Mouse (Mus musculus): Measurements from ENCODE around the gene Gabpb2.

Gabpb2 gene

DNA sequence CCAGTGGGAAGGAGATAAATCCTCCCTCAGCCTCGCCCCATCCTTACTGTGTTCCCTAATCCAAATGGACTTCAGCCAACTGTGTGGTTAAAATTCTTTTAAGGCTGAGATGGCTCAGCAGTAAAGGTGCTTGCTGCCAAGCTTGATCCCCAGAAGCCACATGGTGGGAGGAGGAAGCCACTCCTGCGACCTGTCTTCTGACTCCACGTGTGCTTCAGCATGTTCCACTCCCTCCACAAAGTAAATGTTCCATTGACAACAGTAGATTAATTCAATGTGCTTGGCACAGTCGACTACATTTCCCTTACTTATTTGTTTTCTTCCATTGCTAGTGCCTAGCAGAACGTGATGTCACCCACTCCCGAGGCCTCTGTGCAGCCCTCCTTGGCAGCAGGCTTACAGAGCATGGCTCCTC is 23.0 kb downstream of the Gabpb2 start:
- DNase-seq (ENCODE audit: low spot score), result no peak

DNA sequence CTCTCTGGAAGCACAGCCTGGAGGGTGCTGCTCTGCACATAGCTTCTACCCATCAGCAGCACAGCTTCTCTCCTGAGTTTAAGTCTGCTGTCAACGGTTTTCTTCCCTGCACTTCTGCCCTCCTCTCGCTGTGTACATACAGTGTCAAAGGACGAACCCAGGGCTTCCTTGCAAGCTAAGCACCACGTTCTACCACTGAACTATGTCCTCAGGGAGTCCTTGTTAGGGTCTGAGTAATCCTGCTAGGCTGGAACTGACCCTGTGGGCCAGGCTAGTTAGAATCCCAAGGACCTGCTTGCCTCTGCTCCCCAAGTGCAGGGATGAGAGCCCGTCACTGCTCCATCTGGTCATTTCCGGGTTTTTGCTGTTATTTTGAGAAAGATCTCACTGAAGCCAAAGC is 30.8 kb downstream of the Gabpb2 start:
- DNase-seq (ENCODE audit: low spot score), result no peak

DNA sequence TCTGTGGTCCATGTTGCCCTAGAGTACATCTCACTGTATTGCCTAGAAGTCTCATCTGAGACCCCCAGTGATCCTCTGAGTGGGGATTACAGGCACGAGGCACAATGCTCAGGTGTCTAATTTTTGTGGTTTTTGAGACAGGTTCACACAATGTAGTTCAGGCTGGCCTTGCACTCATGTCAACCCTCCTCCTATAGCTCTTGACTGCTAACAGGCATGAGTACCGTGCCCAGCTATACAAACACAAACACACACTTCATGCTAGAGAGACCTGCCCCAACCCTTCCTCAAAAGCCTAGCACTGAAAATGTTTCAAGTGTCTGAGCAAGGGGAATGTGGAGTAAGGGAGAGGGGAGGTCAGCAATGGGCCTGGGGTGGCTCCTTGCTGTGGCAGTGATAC is 31.6 kb downstream of the Gabpb2 start:
- DNase-seq (ENCODE audit: low spot score), result no peak

DNA sequence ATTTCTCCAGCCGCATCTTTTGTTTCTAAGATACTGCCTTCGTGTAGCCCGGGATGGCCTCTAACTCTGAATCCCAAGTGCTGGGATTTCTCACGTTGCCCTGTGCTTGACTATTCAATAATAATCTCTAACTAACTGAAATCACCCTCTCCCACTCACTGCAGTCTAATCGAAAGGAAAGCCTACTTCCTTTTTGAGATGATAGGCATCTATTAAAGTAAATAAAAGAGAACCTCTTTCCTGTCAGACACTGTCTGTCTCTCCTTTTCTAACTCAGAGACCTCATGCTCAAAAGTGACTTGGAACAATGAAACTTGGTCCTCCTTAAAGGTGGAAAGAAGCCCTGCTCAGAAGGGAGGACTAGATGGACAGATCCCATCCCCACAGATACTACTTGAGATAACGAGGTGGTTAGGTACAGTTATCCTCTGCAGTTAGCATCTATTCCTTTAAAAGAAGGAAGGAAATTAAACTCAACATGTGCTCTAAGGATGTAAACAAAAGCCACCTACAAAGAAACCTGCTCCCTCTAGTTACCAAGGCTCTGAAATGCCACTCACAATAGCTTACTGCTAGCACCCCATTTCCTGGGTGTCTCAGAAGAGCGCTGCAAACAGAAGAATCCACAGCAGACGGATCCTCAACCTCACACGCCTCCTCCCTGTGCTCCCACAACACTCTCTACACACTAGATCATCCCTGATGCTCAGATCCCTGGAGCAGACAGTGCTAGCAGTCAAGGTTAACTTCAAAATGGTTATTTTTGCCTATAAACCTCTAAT is 32.7 kb downstream of the Gabpb2 start:
- no peak for DNase-seq (ENCODE audit: low spot score)

DNA sequence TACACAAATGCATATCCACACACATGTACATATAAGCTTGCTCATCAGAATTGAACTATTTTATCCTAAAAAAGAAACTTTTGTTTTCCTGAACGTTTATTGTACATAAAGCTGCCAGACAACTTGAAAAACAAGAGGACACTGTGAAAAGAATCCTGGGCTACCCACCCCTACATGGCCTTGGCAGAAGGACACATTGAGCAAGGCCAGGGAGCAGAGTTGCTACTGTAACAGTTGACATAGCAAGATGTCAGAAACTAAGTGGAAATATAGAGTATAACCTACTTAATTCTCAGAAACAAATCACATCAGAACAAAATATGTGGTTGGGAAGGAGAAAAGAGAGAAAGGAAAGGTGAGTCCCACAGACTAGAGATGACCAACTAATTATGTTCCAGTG is 35.9 kb downstream of the Gabpb2 start:
- DNase-seq (ENCODE audit: low spot score), result no peak

DNA sequence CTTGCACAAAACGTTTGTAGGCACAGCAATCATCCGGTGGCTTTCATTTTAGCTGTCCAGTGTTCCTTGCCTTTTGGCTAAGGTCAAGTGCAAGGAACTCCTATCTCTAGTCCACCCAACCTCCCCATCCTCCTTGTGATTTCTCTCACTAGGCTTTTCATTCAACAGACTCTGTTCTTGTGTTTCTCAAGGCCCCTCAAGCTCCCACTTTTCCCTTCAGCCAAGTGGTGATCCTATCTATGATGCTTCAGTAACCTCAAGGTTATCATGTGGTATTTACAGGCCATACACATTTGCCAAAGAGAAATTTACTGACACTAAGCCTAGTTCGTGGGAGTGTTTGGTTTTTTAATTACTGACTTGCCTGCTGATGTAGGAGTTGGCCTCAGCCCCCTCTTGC is 37.8 kb downstream of the Gabpb2 start:
- no peak for DNase-seq (ENCODE audit: low spot score)

DNA sequence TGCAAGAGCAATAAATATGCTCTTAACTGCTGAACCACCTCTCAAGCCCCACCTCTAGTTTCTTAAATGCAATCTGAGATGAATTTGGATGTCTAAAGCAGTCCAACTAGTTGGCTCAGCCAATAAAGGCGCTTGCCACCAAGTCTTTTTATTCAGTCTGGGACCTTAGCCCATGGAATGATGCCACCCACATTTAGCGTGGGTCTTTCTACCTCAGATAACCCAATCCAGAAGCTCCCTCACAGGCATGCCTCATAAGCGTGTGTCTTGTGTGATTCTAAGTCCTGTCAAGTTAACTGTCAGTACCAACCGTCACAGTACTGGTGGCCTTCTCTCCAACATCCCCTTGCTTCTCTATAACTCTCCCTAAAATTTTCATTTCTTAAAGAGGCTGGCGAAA is 38.8 kb downstream of the Gabpb2 start:
- no peak for DNase-seq (ENCODE audit: low spot score)

DNA sequence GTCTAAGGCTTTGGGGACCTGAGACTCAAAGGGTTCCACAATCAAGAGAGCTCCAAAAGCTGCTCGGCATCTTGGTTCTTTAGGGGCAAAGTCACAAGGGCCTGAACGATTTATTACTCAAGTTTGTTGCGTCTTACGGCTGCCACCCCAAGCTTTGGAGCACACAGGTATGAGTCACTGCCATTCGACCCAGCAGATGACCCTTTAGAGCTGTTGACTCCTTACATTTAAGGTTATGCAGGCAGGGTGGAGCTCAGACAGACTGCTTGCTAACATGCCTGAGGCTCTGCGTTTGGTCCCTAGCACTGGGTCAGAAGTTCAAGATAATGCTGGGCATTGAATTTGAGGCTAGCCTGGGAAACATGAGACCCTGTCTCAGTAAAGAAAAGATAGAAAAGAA is 40.1 kb downstream of the Gabpb2 start:
- DNase-seq (ENCODE audit: low spot score), result no peak

DNA sequence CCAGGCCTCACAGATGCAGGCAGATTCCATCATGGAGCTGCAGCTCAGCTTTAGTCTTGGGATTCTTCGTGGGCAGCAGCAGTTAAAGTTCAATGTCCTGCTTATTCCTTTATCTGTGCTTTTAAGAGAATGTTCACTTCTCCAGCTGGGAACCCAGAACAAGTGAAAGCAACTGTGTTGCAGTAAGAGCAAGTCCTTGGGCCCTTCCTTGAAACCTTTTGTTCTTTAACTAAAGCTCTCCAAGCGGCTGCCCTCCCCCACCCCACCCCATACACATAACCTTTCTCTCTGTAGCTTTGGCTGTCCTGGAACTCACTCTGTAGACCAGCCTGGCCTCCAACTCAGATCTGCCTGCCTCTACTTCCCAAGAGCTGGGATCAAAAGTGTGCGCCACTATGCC is 41.2 kb downstream of the Gabpb2 start:
- no peak for DNase-seq (ENCODE audit: low spot score)

DNA sequence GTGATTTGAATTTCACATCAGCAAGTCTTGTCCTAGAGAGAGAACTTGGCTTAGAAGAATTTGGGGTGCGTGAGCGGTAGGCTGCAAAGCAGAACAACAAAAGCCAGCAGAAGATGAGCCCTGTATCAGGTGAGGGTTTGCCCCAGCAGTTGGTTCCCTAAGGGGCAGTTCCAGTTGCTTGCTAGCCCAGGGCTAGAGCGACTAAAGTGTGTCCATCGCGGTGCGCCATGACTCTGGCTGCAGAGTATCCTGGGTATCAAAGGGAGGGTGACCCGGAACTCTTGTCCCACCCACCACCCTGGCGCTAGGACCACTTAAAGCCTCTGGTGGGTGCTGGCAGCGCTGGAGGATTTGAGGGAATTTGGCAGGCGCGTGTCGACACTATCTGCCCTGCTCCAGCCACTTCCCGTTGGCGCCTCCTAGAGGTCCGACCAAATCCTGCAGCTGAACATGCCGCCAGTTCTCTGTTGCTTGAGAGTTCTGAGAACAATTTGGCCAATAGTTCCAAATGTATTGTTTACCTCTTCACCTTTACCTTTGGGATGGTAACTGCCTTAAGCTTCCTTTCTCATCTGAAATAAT is 43.6 kb downstream of the Gabpb2 start:
- DNase-seq (ENCODE audit: low spot score), result peak; percentile 75

DNA sequence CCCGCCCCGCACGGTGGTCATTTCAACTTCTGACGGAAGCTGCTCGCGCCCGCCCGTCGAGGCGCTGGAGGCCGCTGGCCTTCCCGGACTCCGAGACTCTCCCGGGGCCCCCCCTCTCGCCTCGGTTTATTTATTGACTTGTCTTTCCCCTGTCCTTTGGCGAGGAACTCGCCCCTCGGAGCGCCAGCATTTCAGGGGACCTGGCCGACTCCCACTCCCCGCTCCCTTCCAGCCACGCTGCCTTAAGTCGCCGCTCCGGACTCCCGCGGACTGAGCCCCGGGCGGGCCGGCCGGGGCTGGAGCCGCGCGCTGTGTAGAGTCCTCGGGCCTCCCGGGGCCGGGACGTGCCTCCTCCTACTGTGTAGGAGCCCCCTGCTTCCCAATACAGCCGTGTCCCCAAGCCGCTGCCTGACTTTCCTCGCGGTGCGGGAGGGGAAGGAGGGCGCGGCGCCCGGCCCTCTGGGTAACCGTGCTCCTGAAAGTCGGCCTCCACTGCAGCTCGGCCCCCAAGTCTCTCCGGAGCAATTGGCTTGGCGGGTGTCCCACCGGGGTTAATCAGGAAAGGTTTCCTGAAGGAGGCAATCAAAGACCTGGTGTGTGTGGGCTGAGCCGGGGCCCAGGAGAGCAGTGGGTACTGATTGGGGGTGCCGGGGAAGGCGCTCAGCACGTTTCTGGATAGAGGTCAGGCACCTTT is 44.3 kb downstream of the Gabpb2 start:
- no peak for DNase-seq (ENCODE audit: low spot score)

DNA sequence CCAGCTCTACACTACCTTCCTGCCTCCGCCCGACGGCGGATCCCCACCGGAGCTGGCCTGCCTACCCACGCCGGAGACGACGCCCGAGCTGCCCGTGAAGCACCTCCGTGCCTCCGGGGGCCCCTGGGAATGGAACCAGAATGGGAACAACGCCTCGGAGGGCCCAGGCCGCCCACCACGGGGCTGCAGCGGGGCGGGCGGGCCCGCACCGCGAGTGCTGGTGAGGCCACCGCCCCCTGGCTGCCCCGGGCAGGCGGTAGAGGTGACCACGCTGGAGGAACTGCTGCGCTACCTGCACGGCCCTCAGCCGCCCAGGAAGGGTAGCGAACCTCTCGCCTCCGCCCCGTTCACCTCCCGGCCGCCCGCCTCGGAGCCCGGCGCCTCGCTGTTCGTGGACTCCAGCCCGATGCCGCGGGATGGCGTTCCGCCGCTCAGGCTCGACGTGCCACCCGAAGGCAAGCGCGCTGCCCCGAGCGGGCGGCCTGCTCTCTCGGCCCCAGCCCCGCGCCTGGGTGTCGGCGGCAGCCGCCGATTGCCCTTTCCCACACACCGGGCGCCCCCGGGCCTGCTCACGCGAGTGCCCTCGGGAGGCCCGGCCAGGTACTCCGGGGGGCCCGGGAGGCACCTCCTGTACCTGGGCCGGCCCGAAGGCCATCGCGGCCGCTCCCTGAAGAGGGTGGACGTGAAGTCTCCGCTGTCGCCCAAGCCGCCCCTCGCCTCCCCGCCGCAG is 45.0 kb downstream of the Gabpb2 start:
- DNase-seq (ENCODE audit: low spot score), result no peak

DNA sequence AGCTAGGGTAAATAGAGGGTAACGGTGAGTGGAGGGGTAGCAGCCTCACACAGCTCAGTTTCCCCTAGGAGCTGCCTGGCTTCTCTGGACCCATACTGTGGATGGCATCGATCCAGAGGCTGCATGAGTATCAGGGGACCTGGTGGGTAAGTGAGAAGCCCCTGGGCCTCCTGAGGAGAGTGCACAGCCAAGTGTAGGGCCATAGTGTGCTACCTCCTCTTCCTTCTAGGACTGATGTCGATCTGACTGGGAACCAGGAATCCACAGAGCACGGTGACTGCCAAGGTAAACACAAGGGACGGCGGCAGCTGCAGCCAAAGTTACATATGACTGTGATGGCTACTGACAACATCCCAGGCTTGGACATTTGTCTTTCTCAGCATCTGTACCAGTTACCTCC is 46.6 kb downstream of the Gabpb2 start:
- no peak for DNase-seq (ENCODE audit: low spot score)

DNA sequence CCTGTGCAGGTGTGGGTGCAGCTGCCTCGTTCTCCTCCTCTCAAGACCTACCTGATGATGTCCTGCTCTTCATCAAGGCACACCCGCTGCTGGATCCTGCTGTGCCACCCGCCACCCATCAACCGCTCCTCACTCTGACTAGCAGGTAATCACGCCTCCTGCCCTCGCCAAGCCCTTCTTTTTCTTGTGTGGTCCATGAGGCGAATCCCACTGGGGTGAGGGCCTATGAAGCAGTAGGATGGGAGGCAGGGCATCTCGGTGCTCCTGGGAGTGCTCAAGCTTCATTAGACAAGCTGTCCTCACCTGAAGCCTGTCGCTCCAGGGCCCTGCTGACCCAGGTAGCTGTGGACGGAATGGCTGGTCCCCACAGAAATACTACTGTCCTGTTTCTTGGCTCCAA is 47.7 kb downstream of the Gabpb2 start:
- DNase-seq (ENCODE audit: low spot score), result no peak

DNA sequence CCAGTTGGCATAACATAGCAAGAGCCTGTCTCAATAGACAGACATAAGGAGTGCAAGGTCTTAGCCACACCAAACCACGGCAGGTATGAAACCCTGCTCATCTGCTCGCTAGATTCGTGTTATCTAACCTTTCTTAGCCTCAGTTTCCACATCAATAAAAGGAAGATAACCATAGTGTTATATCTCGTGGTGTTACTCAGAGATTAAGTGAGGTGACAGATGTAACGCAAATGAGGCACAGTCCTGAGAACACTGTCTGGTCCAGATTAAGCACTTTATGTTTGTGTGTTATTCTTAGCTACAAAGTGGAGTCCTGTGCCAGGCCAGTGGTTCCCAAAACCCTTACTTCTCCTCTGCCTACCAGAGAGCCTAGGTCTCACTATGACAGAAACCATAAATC is 52.9 kb downstream of the Gabpb2 start:
- DNase-seq (ENCODE audit: low spot score), result no peak

DNA sequence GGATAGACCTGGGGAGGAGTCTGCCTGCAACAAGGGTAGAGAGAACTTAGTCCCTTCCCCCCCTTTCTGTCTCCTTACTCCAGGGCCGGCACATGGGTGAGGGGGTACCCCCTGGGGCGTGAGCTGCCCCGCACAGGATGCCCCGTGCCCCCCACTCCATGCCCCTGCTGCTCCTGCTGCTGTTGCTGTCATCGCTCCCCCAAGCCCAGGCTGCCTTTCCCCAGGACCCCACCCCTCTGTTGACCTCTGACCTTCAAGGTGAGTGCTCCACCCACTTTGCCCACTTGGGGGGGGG is 53.5 kb downstream of the Gabpb2 start:
- no peak for DNase-seq (ENCODE audit: low spot score)

DNA sequence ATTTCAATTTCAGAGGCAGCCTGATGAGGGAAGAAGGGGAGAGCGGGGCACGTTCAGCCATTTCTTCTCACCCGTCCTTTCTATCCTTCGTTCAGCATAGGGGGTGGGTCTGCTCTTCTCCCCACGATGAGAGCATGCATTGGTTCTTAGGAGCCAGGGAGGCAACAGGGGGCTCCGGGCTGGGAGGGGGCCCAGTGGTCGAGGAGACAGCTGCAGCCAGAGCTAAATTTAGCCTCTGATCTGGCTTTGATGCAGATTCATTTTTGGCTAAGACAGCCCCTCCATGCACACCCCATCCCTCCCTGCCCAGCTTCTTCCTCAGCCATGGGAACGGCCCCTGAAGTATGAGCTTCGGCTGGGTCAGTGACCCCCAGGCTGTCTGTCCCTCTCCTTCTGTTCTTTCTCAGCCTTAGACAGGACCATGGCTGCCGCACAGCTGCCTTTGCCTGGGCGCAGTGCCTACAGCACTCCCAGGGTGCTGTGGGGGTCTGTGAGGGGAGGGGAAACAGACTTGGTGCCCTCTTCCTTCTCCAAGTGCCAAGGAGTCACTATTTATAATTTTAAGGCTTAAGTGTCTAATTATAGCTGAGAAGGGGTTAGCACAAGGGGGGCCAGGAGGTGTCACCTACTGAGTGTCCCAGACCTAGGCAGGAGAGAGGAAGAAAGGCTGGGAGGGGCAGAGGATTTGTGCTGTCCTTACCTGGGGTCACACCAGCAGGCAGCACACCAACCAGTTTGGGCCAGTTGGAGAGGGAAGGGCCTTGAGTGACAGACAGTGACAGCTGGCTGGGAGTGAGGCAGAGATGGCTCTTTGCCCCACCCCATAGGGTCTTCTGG is 54.1 kb downstream of the Gabpb2 start:
- no peak for DNase-seq (ENCODE audit: low spot score)

DNA sequence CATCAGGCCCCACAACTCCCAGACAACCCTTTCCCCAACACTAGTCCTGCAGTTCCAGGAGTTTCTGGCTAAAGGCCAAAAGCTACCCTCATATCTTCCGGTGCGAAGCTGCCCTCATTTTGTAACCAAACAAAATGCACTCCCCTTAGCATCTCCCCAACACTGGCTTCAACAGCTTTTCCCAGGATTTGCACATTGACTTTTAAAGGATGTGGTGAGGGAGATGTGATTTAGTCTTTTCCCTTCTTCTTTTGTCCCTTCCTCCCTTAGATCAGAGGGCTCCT is 55.4 kb downstream of the Gabpb2 start:
- DNase-seq (ENCODE audit: low spot score), result no peak

DNA sequence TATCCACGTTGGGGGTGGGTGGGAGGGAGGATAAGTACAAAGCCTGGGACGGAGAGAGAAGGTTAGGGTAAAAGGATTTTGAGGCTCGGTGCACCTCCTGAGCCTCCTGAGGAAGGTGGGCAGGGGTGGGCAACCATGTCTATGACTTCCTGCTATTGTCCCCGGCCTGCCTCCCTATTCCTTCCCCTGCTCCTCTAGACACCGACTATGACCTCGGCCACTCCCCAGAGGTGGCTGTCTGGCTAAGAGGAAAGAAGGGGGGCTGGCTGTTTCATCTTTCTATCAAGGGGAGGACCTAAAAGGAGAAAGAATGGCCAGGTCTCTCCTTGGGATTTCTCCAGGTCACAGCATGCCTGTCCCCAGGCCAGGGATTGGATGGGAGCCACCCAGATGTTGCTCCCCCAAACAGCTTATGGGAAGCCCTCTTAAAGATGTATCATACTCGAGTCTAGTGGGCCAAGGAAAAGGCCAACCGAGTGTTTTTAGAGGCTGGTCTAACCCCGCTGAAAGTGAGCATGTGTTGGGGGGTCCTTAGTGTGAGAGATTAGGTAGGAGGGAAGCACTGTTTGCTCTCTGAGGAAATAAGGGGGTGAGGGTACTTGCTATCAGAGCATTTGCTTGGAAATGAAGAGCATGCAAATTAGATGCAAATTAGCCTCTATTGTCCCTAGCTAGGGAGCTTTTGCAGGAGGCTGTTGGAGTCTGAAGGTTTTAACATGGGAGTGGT is 55.9 kb downstream of the Gabpb2 start:
- DNase-seq (ENCODE audit: low spot score), result no peak

DNA sequence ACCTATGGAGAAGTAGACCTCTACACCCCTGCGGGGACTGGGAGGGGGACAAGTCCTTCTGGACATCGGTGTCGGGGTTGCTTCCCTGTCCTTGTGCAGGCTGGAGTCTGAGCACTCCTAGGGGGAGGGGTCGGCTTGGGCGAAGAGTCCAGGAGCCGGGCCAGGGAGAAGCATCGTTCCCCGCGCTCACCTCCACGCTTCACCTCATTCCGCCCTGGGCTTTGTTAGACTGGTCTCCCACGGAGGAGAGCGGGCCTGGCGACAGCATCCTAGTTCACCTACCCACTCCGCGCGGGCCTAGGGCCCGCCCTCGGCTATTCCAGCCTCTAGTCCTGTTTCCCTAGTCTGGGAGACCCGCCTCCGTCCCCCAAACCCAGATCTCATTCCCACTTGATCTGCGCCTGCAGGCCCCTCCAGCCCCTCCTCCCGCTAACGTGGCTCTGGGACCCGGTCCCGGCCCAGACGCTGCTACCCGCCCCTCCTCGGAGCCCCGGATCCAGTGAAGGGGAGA is 56.6 kb downstream of the Gabpb2 start:
- no peak for DNase-seq (ENCODE audit: low spot score)
